ENCODE assay signal across 17 mouse cellular contexts in genomic region chr15:68484789-68485188, GRCm38 (mm10).
"Had no signal": no experiment of that assay in that cellular context is flagged by ENCODE, and none has a peak within 500 bp of the region (broad histone marks: within the 10 kb centered on the region; RNA-seq: fewer than 3 reads in every experiment).

No protein-coding gene starts in this region.

- ATAC-seq: liver, postnatal 0 days; lung, postnatal 0 days had no signal

- H3K36me3 ChIP-seq: liver, embryonic 15.5 days; lung, embryonic 15.5 days; midbrain, embryonic 12.5 days; neural tube, embryonic 12.5 days; stomach, embryonic 15.5 days had no signal

- H3K27ac ChIP-seq: liver, embryonic 15.5 days; lung, embryonic 15.5 days; macrophage; midbrain, embryonic 12.5 days; neural tube, embryonic 12.5 days; stomach, embryonic 15.5 days; stomach, postnatal 0 days had no signal

- DNase-seq: liver, postnatal 0 days; lung, adult 2 months; lung, postnatal 14 days; lung, postnatal 36 days; midbrain, embryonic 14.5 days; thymus, adult 2 months; thymus, postnatal 25 days; thymus, postnatal 4 days had no signal

- H3K4me1 ChIP-seq: liver, embryonic 15.5 days; lung, embryonic 15.5 days; megakaryocyte, embryonic 14.5 days; midbrain, embryonic 12.5 days; neural tube, embryonic 12.5 days; stomach, embryonic 15.5 days had no signal

- H3K9me3 ChIP-seq: liver, embryonic 15.5 days; lung, embryonic 15.5 days; midbrain, embryonic 12.5 days; neural tube, embryonic 12.5 days; stomach, embryonic 15.5 days had no signal

- H3K4me2 ChIP-seq: liver, embryonic 15.5 days; lung, embryonic 15.5 days; midbrain, embryonic 12.5 days; neural tube, embryonic 12.5 days; stomach, embryonic 15.5 days had no signal

- H3K27me3 ChIP-seq: liver, embryonic 15.5 days; lung, embryonic 15.5 days; megakaryocyte, embryonic 14.5 days; midbrain, embryonic 12.5 days; neural tube, embryonic 12.5 days; stomach, embryonic 15.5 days had no signal

- H3K4me3 ChIP-seq: liver, embryonic 15.5 days; lung, embryonic 15.5 days; megakaryocyte, embryonic 14.5 days; midbrain, embryonic 12.5 days; neural tube, embryonic 12.5 days; stomach, embryonic 15.5 days had no signal

- H3K9ac ChIP-seq: liver, embryonic 15.5 days; liver, postnatal 0 days; lung, embryonic 15.5 days; midbrain, embryonic 12.5 days; neural tube, embryonic 12.5 days; stomach, embryonic 15.5 days had no signal
